Mouse (Mus musculus) R1 (cell line): Measurements from ENCODE around the gene Olfr270.

Experiments used
- DNase-seq: peaks from one replicate; pipeline ENCODE4 v3.0.0-alpha.2; 2018; ENCODE audit warnings: low read depth, low spot score

Olfr270 gene

GRCm38 (mm10) chr4:52964247-52964646 lies at the start of gene Olfr270:
Gene Olfr270, plus strand, starts transcription at chr4:52964547.
- no peak for DNase-seq

- no peak for DNase-seq
Observed at GRCm38 (mm10) chr4:52916659-52917310, 47.6 kb upstream of the Olfr270 start.

GRCm38 (mm10) chr4:52917311-52917688 lies 47.0 kb upstream of the Olfr270 start:
- DNase-seq, result no peak

GRCm38 (mm10) chr4:52919078-52919477 lies 45.3 kb upstream of the Olfr270 start, which contains the start of gene Olfr272:
Gene Olfr272, minus strand, starts transcription at chr4:52919178.
- DNase-seq, result no peak

- DNase-seq, result no peak
Observed at GRCm38 (mm10) chr4:52930480-52930879, 33.9 kb upstream of the Olfr270 start.

GRCm38 (mm10) chr4:52946665-52947064 lies 17.7 kb upstream of the Olfr270 start:
- DNase-seq, result no peak

GRCm38 (mm10) chr4:52949005-52949404 lies 15.3 kb upstream of the Olfr270 start:
- DNase-seq, result no peak

- peak; percentile 41 for DNase-seq
Observed at GRCm38 (mm10) chr4:52958693-52959092, 5.7 kb upstream of the Olfr270 start.

- peak; percentile 48 for DNase-seq
Observed at GRCm38 (mm10) chr4:52985216-52985615, 20.9 kb downstream of the Olfr270 start.

GRCm38 (mm10) chr4:52986266-52986665 lies 21.9 kb downstream of the Olfr270 start:
- no peak for DNase-seq

GRCm38 (mm10) chr4:52989248-52989647 lies 24.9 kb downstream of the Olfr270 start, which contains the start of gene Nipsnap3a:
Gene Nipsnap3a, plus strand, starts transcription at chr4:52989272.
- DNase-seq, result peak; percentile 59

GRCm38 (mm10) chr4:52999449-52999848 lies 35.1 kb downstream of the Olfr270 start:
- no peak for DNase-seq

- DNase-seq, result no peak
Observed at GRCm38 (mm10) chr4:53000154-53000553, 35.8 kb downstream of the Olfr270 start.

- peak; percentile 18 for DNase-seq
Observed at GRCm38 (mm10) chr4:53009183-53009582, 44.8 kb downstream of the Olfr270 start.

GRCm38 (mm10) chr4:53009871-53010270 lies 45.5 kb downstream of the Olfr270 start:
- DNase-seq, result no peak

- peak; percentile 96 for DNase-seq
Observed at GRCm38 (mm10) chr4:53011732-53012361, 47.5 kb downstream of the Olfr270 start, which contains the start of gene Nipsnap3b. Gene Nipsnap3b, plus strand, starts transcription at chr4:53011880.

GRCm38 (mm10) chr4:53014421-53014820 lies 50.1 kb downstream of the Olfr270 start:
- DNase-seq, result peak; percentile 33

- no peak for DNase-seq
Observed at GRCm38 (mm10) chr4:53015024-53015423, 50.7 kb downstream of the Olfr270 start.

- DNase-seq, result no peak
Observed at GRCm38 (mm10) chr4:53018392-53018791, 54.0 kb downstream of the Olfr270 start.
